ENCODE assay signal across 23 mouse cellular contexts in genomic region chr8:116573085-116573484, GRCm38 (mm10).
"Had no signal": no experiment of that assay in that cellular context is flagged by ENCODE, and none has a peak within 500 bp of the region (broad histone marks: within the 10 kb centered on the region; RNA-seq: fewer than 3 reads in every experiment).

No protein-coding gene starts in this region.

- H3K4me3 ChIP-seq: heart, adult 2 months; heart, embryonic 13.5 days; heart, embryonic 15.5 days; hindbrain, embryonic 13.5 days; hindbrain, embryonic 15.5 days; layer of hippocampus, adult 2 months; left cerebral cortex, adult 2 months; limb, embryonic 10.5 days; limb, embryonic 12.5 days; liver, embryonic 13.5 days had no signal

- H3K36me3 ChIP-seq: heart, embryonic 15.5 days; limb, embryonic 10.5 days; limb, embryonic 12.5 days; liver, embryonic 13.5 days had no signal

- H3K9ac ChIP-seq: heart, embryonic 13.5 days; heart, embryonic 15.5 days; hindbrain, embryonic 13.5 days; hindbrain, embryonic 15.5 days; limb, embryonic 12.5 days; liver, embryonic 13.5 days had no signal

- H3K4me1 ChIP-seq: heart, embryonic 13.5 days; heart, embryonic 15.5 days; hindbrain, embryonic 13.5 days; hindbrain, embryonic 15.5 days; limb, embryonic 10.5 days; limb, embryonic 12.5 days; liver, embryonic 13.5 days had no signal

- H3K27ac ChIP-seq: heart, adult 2 months; heart, embryonic 13.5 days; heart, embryonic 15.5 days; hindbrain, embryonic 13.5 days; hindbrain, embryonic 15.5 days; hindbrain, postnatal 0 days; layer of hippocampus, adult 2 months; left cerebral cortex, adult 2 months; limb, embryonic 10.5 days; limb, embryonic 12.5 days; liver, embryonic 13.5 days had no signal

- ATAC-seq: hindbrain, postnatal 0 days; intestine, embryonic 16.5 days had no signal

- H3K27me3 ChIP-seq: heart, embryonic 13.5 days; heart, embryonic 15.5 days; hindbrain, embryonic 13.5 days; hindbrain, embryonic 15.5 days; limb, embryonic 12.5 days; liver, embryonic 13.5 days had no signal

- DNase-seq: gastrocnemius, postnatal 14 days; gastrocnemius, postnatal 36 days; heart, adult 11 months; heart, adult 2 months; heart, postnatal 14 days; heart, postnatal 36 days; kidney, adult 18-20 months; kidney, adult 8-10 months; kidney, postnatal 10 days; kidney, postnatal 25 days; kidney, postnatal 4 days; liver; liver, embryonic 13.5 days had no signal

- H3K9me3 ChIP-seq: heart, embryonic 13.5 days; heart, embryonic 15.5 days; hindbrain, embryonic 13.5 days; hindbrain, embryonic 15.5 days; limb, embryonic 10.5 days; limb, embryonic 12.5 days; liver, embryonic 13.5 days had no signal
